Mouse (Mus musculus) right cerebral cortex, postnatal 10 days (tissue): ENCODE data around the gene Rnf31.

Experiments
- DNase-seq, 2 experiments: peaks; one replicate each; pipeline ENCODE4 v3.0.0; 2021; ENCODE audit warnings: low spot score in 2 of 2

Gene Rnf31

GRCm38 (mm10) chr14:55651528-55651927 is 60.0 kb downstream of the Rnf31 start:
- DNase-seq, result no peak
